Mouse (Mus musculus) kidney, embryonic 16.5 days (tissue): ENCODE data around the gene Rplp2. TPM values are rescaled to one million over a fixed set of nuclear protein-coding genes. Genes with fewer than 3 reads are reported as not detected.
"Not testable (repeated sequence)": the region's sequence is repeated elsewhere in the genome, so short reads cannot be mapped to it uniquely, and the experiment has no call there.

Source experiments
- ATAC-seq: fragments of 200-750 bp; cut with Nextera tagmentation; 2 replicates; pipeline ENCODE4 v1.8.0; 2017; ENCODE audit warnings: moderate TSS enrichment; ENCODE audit not compliant: low FRiP score, low TSS enrichment
- H3K27ac ChIP-seq: fragments of 300-500 bp; sonication (generic); 2 replicates; pipeline ENCODE4 v1.5.1; 2014; ENCODE audit warnings: low read length
- H3K27me3 ChIP-seq: fragments of 300-500 bp; sonication (generic); 2 replicates; pipeline ENCODE4 v1.6.1; 2014; ENCODE audit warnings: low read length, control low read depth, mixed read lengths; ENCODE audit not compliant: insufficient read depth
- H3K36me3 ChIP-seq: fragments of 300-500 bp; sonication (generic); 2 replicates; pipeline ENCODE4 v1.6.1; 2014; ENCODE audit warnings: low read length, control low read depth, mixed read lengths; ENCODE audit not compliant: insufficient read depth
- H3K4me1 ChIP-seq: fragments of 300-500 bp; sonication (generic); 2 replicates; pipeline ENCODE4 v1.6.1; 2014; ENCODE audit warnings: low read length, control low read depth, mixed read lengths; ENCODE audit not compliant: insufficient read depth
- H3K4me2 ChIP-seq: fragments of 300-500 bp; sonication (generic); replicated peaks from 2 replicates; pipeline ENCODE4 v1.6.1; 2014; ENCODE audit warnings: low read depth, low read length
- H3K4me3 ChIP-seq: fragments of 300-500 bp; sonication (generic); 2 replicates; pipeline ENCODE4 v1.5.1; 2014; ENCODE audit warnings: mild to moderate bottlenecking, low read length
- H3K9ac ChIP-seq: fragments of 300-500 bp; sonication (generic); replicated peaks from 2 replicates; pipeline ENCODE4 v1.6.1; 2014; ENCODE audit warnings: low read length
- H3K9me3 ChIP-seq: fragments of 300-500 bp; sonication (generic); 2 replicates; pipeline ENCODE4 v1.6.1; 2016; ENCODE audit warnings: low read length, control low read depth
- WGBS: fragments of 180-500 bp; shearing (Covaris S2); extraction: QIAGEN DNeasy Blood & Tissue Kit; methylation state at CpG from one replicate; pipeline ENCODE4 v1.1.7; 2014; 5-methylcytosine and 5-hydroxymethylcytosine counted together
- polyA plus RNA-seq: library from polyadenylated mRNA; unstranded; fragments of >200 nt; fragmentation: Nextera tagmentation; extraction: Ambion mirVana; gene quantifications from 2 replicates; pipeline ENCODE4 v1.2.1, GENCODE M21; 2015

The Rplp2 gene
- polyA plus RNA-seq, 1 experiment from 2014 or later = 1,055 TPM

- Histone ChIP-seq H3K4me2 (peak overlapping the region; percentile 89), H3K27ac (peak overlapping the region; percentile 52; the same call in 1 of the 2 replicates), H3K4me3 (peak overlapping the region; percentile 54), H3K4me1 (peaks cover 24% of the 10 kb centered on the region), H3K27me3 (no peaks in the 10 kb centered on the region), H3K9me3 (no peaks in the 10 kb centered on the region), H3K36me3 (peaks cover 18% of the 10 kb centered on the region; the same call in 1 of the 2 replicates), H3K9ac (peak overlapping the region; percentile 66)
- 15% methylated on average over 12 of the region's 12 CpGs for WGBS
- ATAC-seq = no peak; the same call in 1 of the 2 replicates
Measured at GRCm38 (mm10) chr7:141443081-141443821, 3.9 kb upstream of the Rplp2 start.

GRCm38 (mm10) chr7:141443828-141444237 is 3.3 kb upstream of the Rplp2 start, which contains the start of gene Pidd1:
Gene Pidd1, minus strand, starts transcription at chr7:141444025.
- no peaks in the 10 kb centered on the region for H3K9me3 ChIP-seq
- peaks cover 16% of the 10 kb centered on the region; the same call in 1 of the 2 replicates for H3K36me3 ChIP-seq

GRCm38 (mm10) chr7:141446374-141446773 is 796 bp upstream of the Rplp2 start:
- H3K9ac ChIP-seq, H3K4me3 ChIP-seq, ATAC-seq, H3K27ac ChIP-seq, H3K9me3 ChIP-seq, H3K27me3 ChIP-seq, H3K4me2 ChIP-seq: not testable (repeated sequence)
- Histone ChIP-seq H3K4me1 (peaks cover 31% of the 10 kb centered on the region), H3K36me3 (peaks cover 24% of the 10 kb centered on the region)
- 84% methylated on average over 3 of the region's 3 CpGs for WGBS

More at GRCm38 (mm10) chr7:141443828-141444237, 3.3 kb upstream of the Rplp2 start, which contains the start of gene Pidd1:
- under 1% methylated on average over 25 of the region's 25 CpGs for WGBS
- peak; percentile 57 for ATAC-seq
- peak within 1 kb of the TSS; percentile 54 for H3K4me3 ChIP-seq
- H3K4me1 ChIP-seq = peaks cover 29% of the 10 kb centered on the region
- peak within 1 kb of the TSS; percentile 66 for H3K9ac ChIP-seq
- no peaks in the 10 kb centered on the region for H3K27me3 ChIP-seq
- peak within 1 kb of the TSS; percentile 68; the same call in 1 of the 2 replicates for H3K27ac ChIP-seq
- peak within 1 kb of the TSS; percentile 89 for H3K4me2 ChIP-seq

- Histone ChIP-seq H3K36me3 (peaks cover 33% of the 10 kb centered on the region), H3K27me3 (no peaks in the 10 kb centered on the region), H3K9me3 (no peaks in the 10 kb centered on the region), H3K4me3 (no peak overlapping the region), H3K27ac (no peak overlapping the region), H3K4me2 (no peak overlapping the region), H3K9ac (no peak overlapping the region; the same call in 1 of the 2 replicates), H3K4me1 (peaks cover 21% of the 10 kb centered on the region)
- ATAC-seq = no peak
Measured at GRCm38 (mm10) chr7:141451928-141452327, 4.8 kb downstream of the Rplp2 start.

GRCm38 (mm10) chr7:141453636-141454035 is 6.5 kb downstream of the Rplp2 start:
- peaks cover 16% of the 10 kb centered on the region for H3K4me1 ChIP-seq
- H3K4me2 ChIP-seq = no peak overlapping the region
- 78% methylated on average over 2 of the region's 2 CpGs for WGBS
- ATAC-seq = no peak
- no peak overlapping the region for H3K9ac ChIP-seq
- H3K9me3 ChIP-seq = no peaks in the 10 kb centered on the region
- H3K27me3 ChIP-seq = no peaks in the 10 kb centered on the region
- no peak overlapping the region for H3K27ac ChIP-seq
- H3K36me3 ChIP-seq = peaks cover 31% of the 10 kb centered on the region
- no peak overlapping the region for H3K4me3 ChIP-seq

- WGBS = under 1% methylated on average over 45 of the region's 45 CpGs
- peak within 1 kb of the TSS; percentile 77 for H3K4me3 ChIP-seq
- no peaks in the 10 kb centered on the region for H3K27me3 ChIP-seq
- H3K4me2 ChIP-seq = peak within 1 kb of the TSS; percentile 92
- peak within 1 kb of the TSS; percentile 82 for H3K27ac ChIP-seq
- peaks cover 12% of the 10 kb centered on the region for H3K4me1 ChIP-seq
- peaks cover 33% of the 10 kb centered on the region for H3K36me3 ChIP-seq
- ATAC-seq = peak; percentile 84
- no peaks in the 10 kb centered on the region for H3K9me3 ChIP-seq
- peak within 1 kb of the TSS; percentile 70 for H3K9ac ChIP-seq
Measured at GRCm38 (mm10) chr7:141454967-141455551, 7.9 kb downstream of the Rplp2 start, which contains the start of gene Pnpla2. Gene Pnpla2, plus strand, starts transcription at chr7:141455198.

GRCm38 (mm10) chr7:141455610-141456314 is 8.6 kb downstream of the Rplp2 start:
- peak; percentile 35 for ATAC-seq

GRCm38 (mm10) chr7:141456739-141457138 is 9.6 kb downstream of the Rplp2 start:
- 87% methylated on average over 6 of the region's 6 CpGs for WGBS
- Histone ChIP-seq H3K9me3 (no peaks in the 10 kb centered on the region), H3K27me3 (no peaks in the 10 kb centered on the region), H3K4me2 (no peak overlapping the region), H3K27ac (no peak overlapping the region), H3K4me1 (peaks cover 20% of the 10 kb centered on the region), H3K36me3 (peaks cover 16% of the 10 kb centered on the region), H3K9ac (no peak overlapping the region), H3K4me3 (no peak overlapping the region)
- no peak for ATAC-seq

More at GRCm38 (mm10) chr7:141455610-141456314, 8.6 kb downstream of the Rplp2 start:
- under 1% methylated on average over 23 of the region's 23 CpGs for WGBS
- Histone ChIP-seq H3K9ac (peak overlapping the region; percentile 70), H3K27ac (peak overlapping the region; percentile 82), H3K36me3 (peaks cover 26% of the 10 kb centered on the region), H3K27me3 (no peaks in the 10 kb centered on the region), H3K4me1 (peaks cover 12% of the 10 kb centered on the region), H3K9me3 (no peaks in the 10 kb centered on the region), H3K4me3 (peak overlapping the region; percentile 77), H3K4me2 (peak overlapping the region; percentile 92)

- no peak overlapping the region for H3K4me3 ChIP-seq
- H3K27ac ChIP-seq = no peak overlapping the region
- no peaks in the 10 kb centered on the region for H3K9me3 ChIP-seq
- H3K36me3 ChIP-seq = peaks cover 11% of the 10 kb centered on the region
- peaks cover 24% of the 10 kb centered on the region for H3K4me1 ChIP-seq
- 93% methylated on average over 14 of the region's 14 CpGs for WGBS
- H3K4me2 ChIP-seq = no peak overlapping the region
- ATAC-seq = no peak
- H3K27me3 ChIP-seq = peaks cover 1% of the 10 kb centered on the region; the same call in 1 of the 2 replicates
- no peak overlapping the region for H3K9ac ChIP-seq
Measured at GRCm38 (mm10) chr7:141457236-141457635, 10.1 kb downstream of the Rplp2 start.
